Mouse (Mus musculus): ENCODE data around the gene Gm36210.
"Not testable (repeated sequence)": the region's sequence is repeated elsewhere in the genome, so short reads cannot be mapped to it uniquely, and the experiment has no call there.

DNA sequence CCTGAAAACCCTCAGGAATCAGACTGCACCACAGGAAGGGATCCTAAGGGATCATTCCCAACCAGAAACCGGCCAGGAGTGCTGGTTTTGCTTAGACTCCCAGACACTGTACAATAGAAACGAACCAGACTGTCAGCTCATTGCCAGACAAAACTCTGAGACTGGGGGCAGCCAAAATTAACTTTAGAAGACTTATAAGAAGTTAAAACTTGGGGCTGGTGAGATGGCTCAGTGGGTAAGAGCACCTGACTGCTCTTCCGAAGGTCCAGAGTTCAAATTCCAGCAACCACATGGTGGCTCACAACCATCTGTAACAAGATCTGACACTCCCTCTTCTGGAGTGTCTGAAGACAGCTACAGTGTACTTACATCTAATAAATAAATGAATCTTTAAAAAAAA lies 45.4 kb downstream of the Gm36210 start:
- not testable (repeated sequence) for TF ChIP-seq CTCF (IDR thresholded peaks at IDR 0.05; ENCODE audit: low read depth, low read length); POLR2A (IDR thresholded peaks at IDR 0.05; ENCODE audit: extremely low read depth, insufficient read depth, low read length)
